In the genomic region with DNA sequence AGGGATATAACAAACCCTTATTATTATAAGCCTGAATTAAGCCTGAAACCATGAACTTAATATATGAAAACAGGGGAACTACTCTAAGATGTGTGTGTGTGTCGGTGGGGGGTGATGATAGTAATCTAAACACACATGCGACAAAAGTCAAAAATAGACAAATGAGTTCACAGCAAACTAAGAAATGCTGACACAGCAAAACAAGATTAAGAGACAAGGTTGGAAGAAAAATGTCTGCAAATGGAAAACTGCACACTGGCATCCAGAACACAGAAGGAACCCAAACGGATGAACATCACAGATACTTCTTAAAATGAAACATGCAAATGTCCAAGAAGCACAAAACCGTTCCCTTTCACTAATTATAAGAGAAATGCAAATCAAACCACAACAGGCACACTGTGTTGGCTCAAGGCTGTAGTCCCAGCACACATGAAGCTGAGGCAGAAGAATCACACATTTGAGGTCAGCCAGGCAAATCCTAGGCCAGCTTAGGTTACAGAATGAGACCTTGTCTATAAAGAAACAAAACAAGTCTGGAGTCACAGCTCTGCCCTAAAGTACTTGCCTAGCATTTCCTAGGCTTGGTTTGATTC, we compare ENCODE assay signal across 1 mouse cellular context.
TF ChIP-seq lines count a peak whose summit lies in the region.

No protein-coding gene starts in this region.

TF ChIP-seq in CH12.LX, 34 proteins besides CTCF, POLR2A, EP300 and RAD21 (continued from another document):
- TF ChIP-seq MYC (IDR thresholded peaks at IDR 0.05; ENCODE audit: low read depth, low read length) (peak; percentile 46; the same call in 1 of the 2 replicates), NRF1 (IDR thresholded peaks at IDR 0.05; ENCODE audit: low read depth, low read length) (no peak), SMC3 (IDR thresholded peaks at IDR 0.05; ENCODE audit: low read depth, low read length) (0 out of 2 replicates have a peak, but pooled peaks have one; percentile 5), MEF2A (IDR thresholded peaks at IDR 0.05; ENCODE audit: borderline replicate concordance, low read depth, low read length) (peak; percentile 39; the same call in 1 of the 2 replicates), MAX (IDR thresholded peaks at IDR 0.05; ENCODE audit: low read length) (peak; percentile 61; the same call in 1 of the 2 replicates), E2F4 (IDR thresholded peaks at IDR 0.05; ENCODE audit: insufficient replicate concordance, low read depth, low read length) (0 out of 2 replicates have a peak, but pooled peaks have one; percentile 18), RCOR1 (conservative IDR thresholded peaks at IDR 0.05; ENCODE audit: low read depth, low read length) (no peak), MAFK (IDR thresholded peaks at IDR 0.05; ENCODE audit: insufficient replicate concordance, low read length) (peak; percentile 100)
